Mouse (Mus musculus): ENCODE results near the gene Supt3.

DNA sequence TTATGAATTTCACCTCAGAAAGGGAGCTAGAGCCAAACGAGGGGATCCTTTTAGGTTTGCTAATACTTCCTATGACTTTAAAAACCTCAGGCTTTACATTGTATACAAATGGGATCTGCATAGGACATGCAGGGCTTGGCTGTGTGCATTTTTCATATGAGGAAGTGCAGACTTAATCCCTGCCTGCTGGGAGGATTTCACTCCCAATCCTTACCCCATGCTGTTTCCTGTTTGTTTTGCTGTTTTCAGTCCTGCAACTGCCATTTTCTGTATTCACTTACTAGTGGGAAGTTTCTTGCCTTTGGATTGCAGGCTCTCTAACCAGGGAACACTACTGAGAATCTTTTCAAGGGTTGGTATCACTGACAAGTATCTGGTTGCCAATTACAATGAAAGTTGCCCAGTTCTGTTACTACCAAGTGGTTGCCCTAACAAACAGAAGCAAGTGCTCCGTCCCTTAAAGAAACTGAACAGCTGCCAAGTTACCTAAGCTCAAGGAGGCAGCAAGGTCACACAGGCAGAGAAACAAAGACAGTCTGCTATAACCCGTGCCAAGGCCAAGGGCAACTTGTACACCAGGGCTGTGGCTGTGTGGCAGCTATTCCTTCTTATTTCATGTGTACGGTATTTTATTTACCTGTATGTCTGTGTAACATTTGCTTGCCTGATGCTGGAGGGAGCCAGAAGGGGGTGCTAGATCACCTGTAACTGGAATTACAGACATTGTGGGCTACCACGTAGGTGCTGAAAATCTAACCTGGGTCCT lies 12.2 kb downstream of the Supt3 start:
- TF ChIP-seq POLR2A (IDR thresholded peaks at IDR 0.05; ENCODE audit: borderline replicate concordance, control insufficient read depth, low read depth, low read length) (no peak), CTCF (IDR thresholded peaks at IDR 0.05; ENCODE audit: control insufficient read depth, insufficient read depth, low read length) (no peak)
